Mouse (Mus musculus) forebrain, embryonic 11.5 days (tissue): ENCODE measurements around the gene Tlx1. TPM values are rescaled to one million over a fixed set of nuclear protein-coding genes. Genes with fewer than 3 reads are reported as not detected.

Experiments
- ATAC-seq: fragments of 200-750 bp; cut with Nextera tagmentation; replicated peaks from 2 replicates; pipeline ENCODE4 v1.8.0; 2017; ENCODE audit warnings: moderate TSS enrichment; ENCODE audit not compliant: low FRiP score
- DNase-seq: peaks from one replicate; pipeline ENCODE4 v3.0.0-alpha.2; 2017; ENCODE audit warnings: low spot score
- H3K27ac ChIP-seq: fragments of 300-500 bp; sonication (generic); 2 replicates; pipeline ENCODE4 v1.5.1; 2014; ENCODE audit warnings: low read depth, low read length
- H3K27me3 ChIP-seq: fragments of 300-500 bp; sonication (generic); 2 replicates; pipeline ENCODE4 v1.6.1; 2014; ENCODE audit warnings: mild to moderate bottlenecking, low read length, mixed read lengths; ENCODE audit not compliant: control insufficient read depth, insufficient read depth
- H3K36me3 ChIP-seq: fragments of 300-500 bp; sonication (generic); 2 replicates; pipeline ENCODE4 v1.6.1; 2014; ENCODE audit warnings: mild to moderate bottlenecking, low read length, moderate library complexity, mixed read lengths; ENCODE audit not compliant: control insufficient read depth, insufficient read depth
- H3K4me1 ChIP-seq: fragments of 300-500 bp; sonication (generic); replicated peaks from 2 replicates; pipeline ENCODE4 v1.6.1; 2014; ENCODE audit warnings: low read length, mixed read lengths; ENCODE audit not compliant: control insufficient read depth, insufficient read depth
- H3K4me2 ChIP-seq: fragments of 300-500 bp; sonication (generic); 2 replicates; pipeline ENCODE4 v1.6.1; 2014; ENCODE audit warnings: low read depth, mild to moderate bottlenecking, low read length, moderate library complexity, mixed read lengths; ENCODE audit not compliant: severe bottlenecking
- H3K4me3 ChIP-seq: fragments of 300-500 bp; sonication (generic); 2 replicates; pipeline ENCODE4 v1.5.1; 2014; ENCODE audit warnings: low read depth, low read length
- H3K9ac ChIP-seq: fragments of 300-500 bp; sonication (generic); 2 replicates; pipeline ENCODE4 v1.6.1; 2014; ENCODE audit warnings: low read length
- H3K9me3 ChIP-seq: fragments of 300-500 bp; sonication (generic); 2 replicates; pipeline ENCODE4 v1.6.1; 2016; ENCODE audit warnings: low read length, mixed read lengths; ENCODE audit not compliant: control insufficient read depth
- WGBS: fragments of 180-500 bp; shearing (Covaris S2); extraction: QIAGEN DNeasy Blood & Tissue Kit; methylation state at CpG from one replicate; pipeline ENCODE4 v1.1.7; 2014; 5-methylcytosine and 5-hydroxymethylcytosine counted together
- polyA plus RNA-seq: library from polyadenylated mRNA; unstranded; fragments of >200 nt; fragmentation: Nextera tagmentation; extraction: Ambion mirVana; gene quantifications from 2 replicates; pipeline ENCODE4 v1.2.1, GENCODE M21; 2014

The Tlx1 gene
- polyA plus RNA-seq, 1 experiment from 2014 or later: not detected

DNA sequence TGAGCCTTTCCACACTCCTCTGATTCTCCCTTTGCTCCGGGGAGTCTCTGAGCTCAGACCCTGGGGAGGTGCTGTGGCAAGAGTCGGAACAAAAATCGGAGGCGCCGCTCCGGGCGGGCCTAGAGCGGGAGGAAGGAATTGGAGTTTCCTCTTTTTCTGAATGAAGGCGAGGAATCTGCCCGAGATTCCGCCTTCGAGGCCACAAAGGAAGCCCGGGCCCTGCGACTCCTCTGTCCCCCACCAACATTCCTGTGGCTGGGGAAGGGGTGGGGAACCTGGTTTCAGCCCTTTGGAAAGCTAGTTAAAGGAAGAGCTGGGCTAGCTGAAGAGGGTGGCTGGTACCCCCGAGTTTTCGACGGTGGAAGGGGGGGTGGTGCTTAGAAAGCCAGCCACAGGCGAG is 4.0 kb downstream of the Tlx1 start:
- Histone ChIP-seq H3K9me3 (no peaks in the 10 kb centered on the region), H3K27ac (no peak overlapping the region), H3K27me3 (peaks cover 96% of the 10 kb centered on the region), H3K4me1 (peaks cover 9% of the 10 kb centered on the region), H3K36me3 (no peaks in the 10 kb centered on the region), H3K4me2 (no peak overlapping the region), H3K4me3 (no peak overlapping the region), H3K9ac (no peak overlapping the region)
- ATAC-seq (no peak), DNase-seq (no peak)
- WGBS: under 1% methylated on average over 18 of the region's 18 CpGs

DNA sequence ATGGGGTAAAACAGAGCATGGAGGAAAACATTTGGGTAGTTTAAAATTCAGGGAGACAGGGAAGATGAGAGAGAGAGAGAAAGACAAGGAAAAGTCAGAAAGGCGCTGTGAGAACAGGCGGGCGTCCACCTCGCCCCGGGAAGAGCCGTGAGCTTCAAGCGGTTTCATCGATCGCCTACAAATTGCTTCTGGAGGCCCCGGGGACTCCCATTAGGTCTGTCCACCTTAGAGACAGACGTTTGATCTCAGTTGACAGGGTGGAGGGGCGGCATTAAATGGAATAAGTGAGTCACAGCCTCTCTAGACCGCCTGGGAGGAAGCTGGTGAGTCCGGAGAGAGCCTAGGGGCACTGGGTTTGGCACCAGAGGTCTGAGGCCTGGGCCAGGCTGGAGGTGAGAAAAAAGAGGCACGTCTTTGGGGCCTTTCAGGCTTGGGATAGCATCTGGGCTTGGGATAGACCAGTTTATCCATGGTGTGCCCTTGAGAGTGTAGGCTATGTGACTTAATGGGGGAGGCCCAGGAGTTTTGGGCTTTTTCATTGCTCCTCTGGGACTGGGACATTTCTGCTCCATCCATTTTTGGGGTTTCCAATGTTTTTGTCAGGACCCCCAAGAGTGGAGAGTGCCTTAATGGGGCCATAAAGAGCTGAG is 4.8 kb downstream of the Tlx1 start:
- no peak overlapping the region for H3K4me3 ChIP-seq
- ATAC-seq (no peak), DNase-seq (no peak)

DNA sequence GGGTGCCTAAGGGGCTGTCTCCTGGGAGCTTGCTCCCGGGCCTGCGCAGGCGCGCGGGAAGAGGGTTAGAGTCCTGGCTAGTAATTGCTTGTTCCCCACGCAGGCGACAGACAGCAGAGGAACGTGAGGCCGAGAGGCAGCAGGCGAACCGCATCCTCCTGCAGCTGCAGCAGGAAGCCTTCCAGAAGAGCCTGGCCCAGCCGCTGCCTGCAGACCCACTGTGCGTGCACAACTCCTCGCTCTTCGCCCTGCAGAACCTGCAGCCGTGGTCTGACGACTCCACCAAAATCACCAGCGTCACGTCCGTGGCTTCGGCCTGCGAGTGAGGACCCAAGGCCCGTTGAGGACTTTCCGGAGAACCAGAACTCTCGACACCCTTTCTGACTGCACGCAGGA is 5.3 kb downstream of the Tlx1 start:
- Histone ChIP-seq H3K9me3 (no peaks in the 10 kb centered on the region), H3K27me3 (peaks cover 96% of the 10 kb centered on the region), H3K4me2 (no peak overlapping the region), H3K9ac (no peak overlapping the region), H3K4me1 (peaks cover 4% of the 10 kb centered on the region), H3K27ac (no peak overlapping the region), H3K36me3 (no peaks in the 10 kb centered on the region), H3K4me3 (no peak overlapping the region)
- DNase-seq: no peak
- no peak for ATAC-seq
- WGBS: under 1% methylated on average over 26 of the region's 26 CpGs

More for the DNA sequence above, 4.8 kb downstream of the Tlx1 start:
- H3K9me3 ChIP-seq: no peaks in the 10 kb centered on the region
- H3K27me3 ChIP-seq: peaks cover 96% of the 10 kb centered on the region
- 2% methylated on average over 15 of the region's 15 CpGs for WGBS
- H3K36me3 ChIP-seq: no peaks in the 10 kb centered on the region
- peaks cover 9% of the 10 kb centered on the region for H3K4me1 ChIP-seq
- no peak overlapping the region for H3K9ac ChIP-seq
- no peak overlapping the region for H3K27ac ChIP-seq
- H3K4me2 ChIP-seq: no peak overlapping the region

DNA sequence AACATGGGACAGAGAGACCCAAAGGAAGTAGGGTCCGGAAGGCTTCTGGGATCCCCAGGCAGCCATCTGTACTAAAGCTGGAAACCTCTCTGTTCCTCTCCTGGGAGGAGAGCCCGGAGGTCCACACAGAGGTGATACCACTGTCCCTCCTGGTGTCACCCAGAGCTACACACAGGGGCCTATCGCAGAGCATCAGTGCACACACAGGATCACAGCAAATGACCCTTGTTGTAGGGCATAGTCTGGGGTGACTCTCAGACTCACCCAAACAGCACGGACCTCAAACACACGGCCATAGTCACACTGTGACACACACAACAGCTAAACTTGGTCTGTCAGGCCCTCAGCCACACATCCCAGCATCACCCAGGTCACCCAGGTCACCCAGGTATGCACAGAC is 5.9 kb downstream of the Tlx1 start:
- Histone ChIP-seq H3K27ac (no peak overlapping the region), H3K4me3 (no peak overlapping the region), H3K4me2 (no peak overlapping the region), H3K36me3 (no peaks in the 10 kb centered on the region), H3K27me3 (peaks cover 95% of the 10 kb centered on the region), H3K9ac (no peak overlapping the region), H3K4me1 (no peaks in the 10 kb centered on the region), H3K9me3 (no peaks in the 10 kb centered on the region)
- no peak for ATAC-seq
- WGBS: 5% methylated on average over 5 of the region's 5 CpGs
- no peak for DNase-seq

DNA sequence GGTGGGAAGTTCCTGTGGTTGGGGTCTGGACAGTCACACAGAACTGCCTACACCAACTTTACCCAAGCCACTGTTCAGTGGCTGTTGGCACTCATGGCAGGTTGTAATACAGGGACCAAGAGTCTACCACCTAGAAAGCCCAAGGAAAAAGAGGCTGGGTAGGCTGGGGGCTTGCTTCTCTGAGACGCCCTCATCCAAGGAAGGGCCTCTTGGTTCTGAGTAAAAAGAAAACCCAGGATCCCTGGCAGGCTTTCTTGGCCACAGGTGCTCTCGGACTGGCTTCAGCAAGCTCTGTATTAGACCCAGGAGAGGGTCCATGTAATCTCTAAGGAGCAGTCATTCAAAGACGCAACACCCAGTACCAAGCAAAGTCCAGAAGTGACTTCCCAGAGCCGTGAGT is 7.7 kb downstream of the Tlx1 start:
- H3K27ac ChIP-seq: no peak overlapping the region
- ATAC-seq (no peak), DNase-seq (no peak)
- no peak overlapping the region for H3K4me2 ChIP-seq
- no peaks in the 10 kb centered on the region for H3K36me3 ChIP-seq
- H3K9me3 ChIP-seq: no peaks in the 10 kb centered on the region
- 5% methylated on average over 4 of the region's 4 CpGs for WGBS
- H3K4me3 ChIP-seq: no peak overlapping the region
- H3K4me1 ChIP-seq: no peaks in the 10 kb centered on the region
- H3K27me3 ChIP-seq: peaks cover 97% of the 10 kb centered on the region
- no peak overlapping the region for H3K9ac ChIP-seq

DNA sequence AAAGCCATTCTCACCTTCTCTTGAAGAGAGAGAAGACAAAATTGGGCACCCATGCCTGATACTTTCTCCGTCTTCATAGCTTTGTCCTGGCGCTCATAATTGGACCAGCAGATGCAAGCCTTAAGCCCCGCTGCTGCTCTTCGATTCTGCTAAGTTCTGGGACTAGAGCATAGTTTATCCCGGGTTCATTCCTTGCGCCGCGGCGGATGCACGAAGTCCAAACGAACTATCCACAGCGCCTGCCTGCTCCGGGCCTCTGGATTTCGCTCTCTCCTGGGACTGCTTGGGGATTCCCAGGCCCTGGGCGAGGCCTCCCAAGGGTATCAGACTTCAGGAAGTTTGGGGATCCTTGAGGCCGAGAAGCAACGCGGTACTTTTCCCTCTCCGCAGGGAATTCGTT is 8.4 kb downstream of the Tlx1 start:
- no peak for ATAC-seq
- WGBS: under 1% methylated on average over 20 of the region's 20 CpGs
- no peaks in the 10 kb centered on the region for H3K36me3 ChIP-seq
- no peaks in the 10 kb centered on the region for H3K4me1 ChIP-seq
- no peak overlapping the region for H3K9ac ChIP-seq
- no peaks in the 10 kb centered on the region for H3K9me3 ChIP-seq
- H3K27me3 ChIP-seq: peaks cover 97% of the 10 kb centered on the region
- H3K27ac ChIP-seq: no peak overlapping the region
- no peak overlapping the region for H3K4me3 ChIP-seq
- DNase-seq: no peak
- H3K4me2 ChIP-seq: no peak overlapping the region

DNA sequence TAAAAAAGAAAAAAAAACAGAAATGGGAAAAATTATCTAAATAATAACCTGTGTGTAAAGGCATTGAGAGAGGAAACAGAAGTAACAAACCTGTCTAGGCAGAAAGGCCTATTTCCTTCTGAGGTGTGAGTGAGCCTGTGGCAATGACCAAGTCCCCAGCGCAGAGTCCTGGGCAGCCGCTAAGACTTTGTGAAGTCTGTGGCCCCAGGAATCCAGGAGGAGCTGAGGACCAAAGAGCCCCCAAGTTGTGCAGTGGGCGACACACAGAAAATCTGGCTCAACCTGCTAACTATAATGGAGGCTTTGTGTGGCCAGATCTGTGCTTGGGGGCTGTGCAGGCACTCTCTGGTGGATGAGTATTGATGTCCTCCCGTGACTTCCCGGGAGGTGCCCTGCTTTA is 9.0 kb downstream of the Tlx1 start:
- Histone ChIP-seq H3K4me3 (no peak overlapping the region), H3K27ac (no peak overlapping the region), H3K4me2 (no peak overlapping the region), H3K36me3 (no peaks in the 10 kb centered on the region), H3K9ac (no peak overlapping the region), H3K4me1 (no peaks in the 10 kb centered on the region), H3K27me3 (peaks cover 97% of the 10 kb centered on the region), H3K9me3 (no peaks in the 10 kb centered on the region)
- DNase-seq: no peak
- ATAC-seq: no peak
- WGBS: under 1% methylated on average over 5 of the region's 5 CpGs

DNA sequence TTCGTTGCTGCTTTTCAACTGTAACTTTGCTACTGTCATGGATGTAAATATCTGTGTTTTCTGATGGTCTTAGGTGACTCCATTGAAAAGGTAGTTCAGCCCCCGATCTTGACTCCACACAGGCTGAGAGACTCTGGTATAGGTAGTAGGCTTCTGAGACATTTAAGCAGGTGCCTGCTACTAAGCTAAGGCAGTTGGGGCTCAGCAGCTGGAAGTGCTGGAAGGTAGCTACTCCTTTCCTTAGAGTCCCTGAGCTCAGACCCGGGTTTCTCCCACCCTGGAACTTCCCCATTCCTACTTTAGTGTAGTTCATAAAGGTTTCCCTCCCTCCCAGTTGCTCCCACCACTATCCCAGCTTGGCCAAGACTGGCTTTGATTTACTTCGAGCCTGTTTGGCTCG is 9.5 kb downstream of the Tlx1 start:
- no peaks in the 10 kb centered on the region for H3K9me3 ChIP-seq
- ATAC-seq (no peak), DNase-seq (no peak)
- H3K4me2 ChIP-seq: no peak overlapping the region
- H3K4me1 ChIP-seq: no peaks in the 10 kb centered on the region
- no peaks in the 10 kb centered on the region for H3K36me3 ChIP-seq
- no peak overlapping the region for H3K4me3 ChIP-seq
- H3K27me3 ChIP-seq: peaks cover 98% of the 10 kb centered on the region
- H3K27ac ChIP-seq: no peak overlapping the region
- H3K9ac ChIP-seq: no peak overlapping the region
- under 1% methylated on average over 5 of the region's 5 CpGs for WGBS

DNA sequence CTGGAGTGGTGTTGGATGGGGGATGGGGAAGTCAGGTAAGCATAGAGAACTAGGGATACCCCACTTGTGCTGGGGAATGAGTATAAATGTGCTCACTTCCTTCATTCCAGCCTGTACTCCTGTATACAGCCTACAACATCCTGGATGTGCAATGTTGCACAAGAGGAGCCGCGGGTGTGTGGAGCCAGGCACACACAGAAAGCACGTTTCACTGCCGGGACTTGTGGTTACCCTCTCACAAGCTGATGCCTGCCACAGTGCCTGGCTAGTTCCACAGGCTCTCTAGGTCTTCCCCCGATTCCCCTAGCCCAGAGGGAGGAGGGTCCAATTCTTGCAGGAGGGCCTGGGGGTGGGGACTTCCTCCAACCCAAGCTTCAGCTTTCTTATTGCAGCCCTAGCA is 10.0 kb downstream of the Tlx1 start:
- no peak for ATAC-seq

More for the DNA sequence above, 10.0 kb downstream of the Tlx1 start:
- H3K27ac ChIP-seq: no peak overlapping the region
- peaks cover 98% of the 10 kb centered on the region for H3K27me3 ChIP-seq
- no peaks in the 10 kb centered on the region for H3K36me3 ChIP-seq
- H3K9me3 ChIP-seq: no peaks in the 10 kb centered on the region
- H3K9ac ChIP-seq: no peak overlapping the region
- DNase-seq: no peak
- no peak overlapping the region for H3K4me3 ChIP-seq
- no peaks in the 10 kb centered on the region for H3K4me1 ChIP-seq
- 0% methylated on average over 5 of the region's 5 CpGs for whole genome bisulfite sequencing
- no peak overlapping the region for H3K4me2 ChIP-seq
